Mouse (Mus musculus) liver, adult 2 months (tissue): Measurements from ENCODE around the gene Dirc2.

Experiments used
- CTCF ChIP-seq: fragments of 200-500 bp; IDR thresholded peaks from 2 replicates; pipeline ENCODE4 v1.5.1; 2011; ENCODE audit warnings: low read depth, low read length, control low read depth
- POLR2A ChIP-seq: fragments of 200-500 bp; IDR thresholded peaks from 2 replicates; pipeline ENCODE4 v1.6.1; 2011; ENCODE audit warnings: low read length, control low read depth; ENCODE audit not compliant: insufficient read depth; ENCODE audit errors: extremely low read depth

DNA sequence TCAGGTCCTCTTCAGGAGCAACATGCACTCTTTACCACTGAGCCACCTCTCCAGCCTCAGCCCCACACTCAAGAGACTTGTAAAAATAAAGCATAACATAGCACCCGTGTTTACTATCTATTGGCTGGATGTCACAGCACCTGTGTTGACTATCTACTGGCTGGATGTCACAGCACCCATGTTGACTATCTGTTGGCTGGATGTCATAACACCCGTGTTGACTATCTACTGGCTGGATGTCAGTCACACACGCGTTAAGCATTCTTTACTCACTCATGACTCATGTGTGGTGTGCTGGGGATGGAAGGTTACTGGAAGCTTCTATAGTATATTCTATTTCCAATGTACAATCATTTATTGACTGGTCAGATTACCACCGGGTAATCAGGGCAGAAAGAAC lies 62.2 kb downstream of the Dirc2 start:
- no peak for TF ChIP-seq CTCF
- TF ChIP-seq POLR2A = no peak
